Mouse (Mus musculus): Measurements from ENCODE around the gene Irf2bp2.

GRCm38 (mm10) chr8:126573878-126574277, 19.9 kb downstream of the Irf2bp2 start:
- TF ChIP-seq EP300 (IDR thresholded peaks at IDR 0.05; ENCODE audit: low read depth) (no peak), CTCF (IDR thresholded peaks at IDR 0.05; ENCODE audit: low read depth) (no peak)

Measured in heart, postnatal 0 days (tissue).